Mouse (Mus musculus): ENCODE results near the gene Olfr314.
"Not testable (repeated sequence)": the region's sequence is repeated elsewhere in the genome, so short reads cannot be mapped to it uniquely, and the experiment has no call there.

The Olfr314 gene

GRCm38 (mm10) chr11:58782480-58783089 is at the start of gene Olfr314:
Olfr314 (plus strand) TSS chr11:58782952.
- no peak for ATAC-seq (ENCODE audit: low TSS enrichment)

- peak; percentile 85 for ATAC-seq (ENCODE audit: low TSS enrichment)
Observed at GRCm38 (mm10) chr11:58733372-58733771, 49.4 kb upstream of the Olfr314 start.

GRCm38 (mm10) chr11:58738792-58739262 is 43.9 kb upstream of the Olfr314 start, which contains the start of gene Olfr317:
Olfr317 (minus strand) TSS chr11:58739212.
- ATAC-seq (ENCODE audit: low TSS enrichment): no peak

GRCm38 (mm10) chr11:58751096-58751495 is 31.7 kb upstream of the Olfr314 start:
- ATAC-seq (ENCODE audit: low TSS enrichment): not testable (repeated sequence)

- no peak for ATAC-seq (ENCODE audit: low TSS enrichment)
Observed at GRCm38 (mm10) chr11:58752434-58752833, 30.3 kb upstream of the Olfr314 start, which contains the start of gene Olfr316. Olfr316 (plus strand) TSS chr11:58752734.

- no peak for ATAC-seq (ENCODE audit: low TSS enrichment)
Observed at GRCm38 (mm10) chr11:58772888-58773287, 9.9 kb upstream of the Olfr314 start, which contains the start of gene Olfr315. Olfr315 (plus strand) TSS chr11:58773188.

GRCm38 (mm10) chr11:58784182-58784581 is 1.4 kb downstream of the Olfr314 start:
- no peak for ATAC-seq (ENCODE audit: low TSS enrichment)

- ATAC-seq (ENCODE audit: low TSS enrichment): no peak
Observed at GRCm38 (mm10) chr11:58787651-58788050, 4.9 kb downstream of the Olfr314 start.

- no peak for ATAC-seq (ENCODE audit: low TSS enrichment)
Observed at GRCm38 (mm10) chr11:58788346-58788745, 5.6 kb downstream of the Olfr314 start.

- ATAC-seq (ENCODE audit: low TSS enrichment): no peak
Observed at GRCm38 (mm10) chr11:58789532-58789931, 6.8 kb downstream of the Olfr314 start.

GRCm38 (mm10) chr11:58790053-58790452 is 7.3 kb downstream of the Olfr314 start:
- ATAC-seq (ENCODE audit: low TSS enrichment): no peak

- no peak for ATAC-seq (ENCODE audit: low TSS enrichment)
Observed at GRCm38 (mm10) chr11:58790646-58791045, 7.9 kb downstream of the Olfr314 start.

GRCm38 (mm10) chr11:58795856-58796255 is 13.1 kb downstream of the Olfr314 start:
- no peak for ATAC-seq (ENCODE audit: low TSS enrichment)

GRCm38 (mm10) chr11:58796850-58797249 is 14.1 kb downstream of the Olfr314 start:
- ATAC-seq (ENCODE audit: low TSS enrichment): peak; percentile 95

- ATAC-seq (ENCODE audit: low TSS enrichment): peak; percentile 56; the same call in 1 of the 2 replicates
Observed at GRCm38 (mm10) chr11:58799747-58800146, 17.0 kb downstream of the Olfr314 start.

GRCm38 (mm10) chr11:58801558-58802228 is 18.9 kb downstream of the Olfr314 start, which contains the start of gene Fam183b:
Fam183b (minus strand) TSS chr11:58801960.
- peak; percentile 78 for ATAC-seq (ENCODE audit: low TSS enrichment)

- ATAC-seq (ENCODE audit: low TSS enrichment): no peak
Observed at GRCm38 (mm10) chr11:58803871-58804270, 21.1 kb downstream of the Olfr314 start.

GRCm38 (mm10) chr11:58804393-58804792 is 21.6 kb downstream of the Olfr314 start:
- ATAC-seq (ENCODE audit: low TSS enrichment): no peak

GRCm38 (mm10) chr11:58812001-58812400 is 29.2 kb downstream of the Olfr314 start:
- no peak for ATAC-seq (ENCODE audit: low TSS enrichment)

- not testable (repeated sequence) for ATAC-seq (ENCODE audit: low TSS enrichment)
Observed at GRCm38 (mm10) chr11:58814700-58815099, 31.9 kb downstream of the Olfr314 start, which contains the start of gene Olfr313. Olfr313 (plus strand) TSS chr11:58815000.

GRCm38 (mm10) chr11:58815676-58816075 is 32.9 kb downstream of the Olfr314 start:
- ATAC-seq (ENCODE audit: low TSS enrichment): no peak

GRCm38 (mm10) chr11:58828937-58829336 is 46.2 kb downstream of the Olfr314 start, which contains the start of gene Olfr312:
Olfr312 (plus strand) TSS chr11:58829237.
- not testable (repeated sequence) for ATAC-seq (ENCODE audit: low TSS enrichment)

- no peak for ATAC-seq (ENCODE audit: low TSS enrichment)
Observed at GRCm38 (mm10) chr11:58829764-58830163, 47.0 kb downstream of the Olfr314 start.

Data from frontal cortex, adult (tissue).